Mouse (Mus musculus) ES-Bruce4 (cell line): ENCODE results near the gene Pla2g5.

ENCODE experiments used
- EP300 ChIP-seq: IDR thresholded peaks from 2 replicates; pipeline ENCODE4 v1.6.1; 2011; ENCODE audit warnings: low read depth, low read length; ENCODE audit not compliant: insufficient read depth
- POLR2A ChIP-seq: IDR thresholded peaks from one replicate; pipeline ENCODE4 v1.8.1; 2011; ENCODE audit warnings: low read length; ENCODE audit not compliant: insufficient read depth

DNA sequence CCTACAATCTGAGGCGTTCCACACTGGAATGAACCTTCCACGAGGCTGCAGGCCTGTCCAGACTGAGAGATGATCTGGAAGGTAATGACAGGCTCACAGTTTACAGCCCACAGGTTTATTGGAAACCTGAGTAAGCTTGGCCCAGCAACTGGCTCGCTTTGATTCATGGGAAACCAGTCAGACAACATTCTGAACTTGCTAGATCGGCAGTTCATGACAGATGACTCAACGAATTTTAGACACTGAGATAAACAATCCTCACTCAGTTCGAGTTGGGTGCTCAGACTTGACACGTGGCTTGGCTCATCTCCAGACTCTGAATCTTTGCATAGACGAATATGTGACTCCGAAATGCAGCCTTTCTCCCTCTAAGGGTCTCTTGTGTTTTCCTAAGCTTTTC is 70.7 kb downstream of the Pla2g5 start:
- no peak for TF ChIP-seq EP300
- TF ChIP-seq POLR2A, result no peak
